Mouse (Mus musculus) MEL-GATA-1-ER (cell line): Measurements from ENCODE around the gene Cs.
"Not testable (repeated sequence)": the region's sequence is repeated elsewhere in the genome, so short reads cannot be mapped to it uniquely, and the experiment has no call there.

Experiments used
- DNase-seq: peaks from one replicate; pipeline ENCODE4 v3.0.0-alpha.2; 2012; ENCODE audit warnings: low read depth; ENCODE audit errors: extremely low read depth

Gene Cs

DNA sequence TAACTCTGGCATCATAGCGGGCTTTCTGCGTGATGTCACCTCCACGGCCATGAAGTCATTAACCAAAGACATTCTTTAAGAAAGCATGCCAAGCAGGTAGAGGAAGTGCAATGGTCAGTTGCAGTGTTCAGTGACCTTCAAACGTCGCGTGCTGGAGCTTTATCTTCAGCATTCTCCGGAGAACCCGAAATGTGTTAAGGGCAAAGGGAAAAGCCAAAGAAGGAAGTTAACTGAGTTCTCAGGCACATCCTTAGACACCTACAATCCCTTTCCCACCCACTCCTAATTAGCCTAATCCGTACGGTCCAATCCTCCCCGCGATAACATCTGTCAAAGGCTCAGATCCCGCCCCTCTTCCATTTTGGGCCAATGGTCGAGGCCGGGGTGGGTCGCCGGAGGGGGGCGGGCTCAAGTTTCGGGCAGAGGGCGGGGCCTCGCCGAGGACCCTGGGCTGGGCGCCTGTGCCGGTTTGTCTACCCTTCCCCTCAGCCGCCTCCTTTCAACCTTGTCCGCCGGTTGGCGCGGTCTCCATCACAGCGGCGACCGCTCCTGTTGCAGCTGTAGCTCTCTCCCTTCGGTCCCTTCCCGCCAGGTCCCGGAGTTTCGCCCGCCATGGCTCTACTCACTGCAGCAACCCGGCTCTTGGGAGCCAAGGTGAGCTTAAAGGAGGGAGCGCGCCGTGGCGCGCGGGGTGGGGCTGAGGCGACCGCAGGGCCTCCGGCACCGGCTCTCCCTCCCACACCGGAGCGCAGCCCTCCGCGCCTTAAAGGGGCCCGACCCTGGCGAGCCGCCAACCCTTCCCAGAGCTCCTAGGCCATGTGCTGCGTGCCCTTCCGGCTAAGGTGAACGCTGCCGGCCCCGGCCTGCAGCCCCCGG, at the start of gene Cs:
Gene Cs, plus strand, starts transcription at position 429 of the 876 bp plus-strand sequence.
- DNase-seq: peak; percentile 98

DNA sequence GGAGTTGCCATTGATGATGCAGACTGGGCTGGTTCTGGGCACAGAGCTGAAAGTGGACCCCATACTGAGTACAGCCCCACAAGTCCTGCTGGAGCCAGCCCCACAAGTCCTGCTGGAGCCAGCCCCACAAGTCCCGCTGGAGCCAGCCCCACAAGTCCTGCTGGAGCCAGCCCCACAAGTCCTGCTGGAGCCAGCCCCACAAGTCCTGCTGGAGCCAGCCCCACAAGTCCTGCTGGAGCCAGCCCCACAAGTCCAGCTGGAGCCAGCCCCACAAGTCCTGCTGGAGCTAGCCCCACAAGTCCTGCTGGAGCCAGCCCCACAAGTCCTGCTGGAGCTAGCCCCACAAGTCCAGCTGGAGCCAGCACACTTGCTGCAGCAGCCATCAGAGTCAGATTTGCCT, 46.9 kb upstream of the Cs start:
- not testable (repeated sequence) for DNase-seq

GRCm38 (mm10) chr10:128296370-128297090, 41.0 kb upstream of the Cs start:
- DNase-seq: peak; percentile 17

GRCm38 (mm10) chr10:128297221-128297620, 40.3 kb upstream of the Cs start:
- DNase-seq: no peak

GRCm38 (mm10) chr10:128297622-128298021, 39.9 kb upstream of the Cs start:
- no peak for DNase-seq

DNA sequence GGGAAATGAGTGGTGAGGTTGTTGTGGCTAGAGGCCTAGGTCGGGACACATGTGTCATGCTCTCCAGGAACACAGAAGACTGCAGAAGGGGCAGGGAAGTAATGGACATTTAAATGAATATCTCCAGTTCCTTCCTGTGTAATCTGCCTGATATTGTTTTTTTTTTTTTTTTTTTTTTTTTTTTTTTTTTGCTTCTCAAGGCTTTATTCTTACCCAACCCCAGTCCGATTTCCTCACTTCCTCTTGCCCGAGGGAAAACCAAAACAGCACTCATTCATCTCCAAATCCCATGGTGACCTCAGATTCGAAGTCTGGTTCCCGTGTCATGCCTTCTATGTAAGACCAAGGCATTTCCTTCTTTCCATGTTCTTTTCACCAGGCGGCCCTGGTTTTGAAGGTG, 39.3 kb upstream of the Cs start:
- no peak for DNase-seq

- DNase-seq: no peak
These were observed 38.8 kb upstream of the Cs start, which contains the start of gene Il23a for GRCm38 (mm10) chr10:128298702-128299171. Gene Il23a, minus strand, starts transcription at chr10:128298752.

DNA sequence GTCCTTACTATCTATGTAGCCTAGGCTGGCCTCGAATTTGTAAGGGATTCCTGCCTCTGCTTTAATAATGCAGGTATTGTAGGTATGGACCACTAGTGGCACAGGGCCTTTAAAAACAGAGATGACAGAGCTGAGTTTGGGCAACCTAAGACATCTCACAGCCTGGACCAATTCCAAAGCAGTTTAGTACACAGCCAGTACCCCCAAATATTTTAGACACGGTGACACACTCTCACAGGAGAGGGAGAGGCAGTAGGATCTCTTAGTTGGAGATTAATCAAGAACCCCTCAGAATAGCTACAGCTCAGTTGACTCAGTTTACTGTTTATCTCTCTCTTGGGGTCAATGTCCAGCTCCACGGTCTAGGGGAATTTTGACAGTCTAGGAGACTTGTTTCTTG, 35.2 kb upstream of the Cs start:
- peak; percentile 26 for DNase-seq

- no peak for DNase-seq
These were observed 34.8 kb upstream of the Cs start for GRCm38 (mm10) chr10:128302785-128303125.

- peak; percentile 100 for DNase-seq
These were observed 34.2 kb upstream of the Cs start, which contains the start of gene Pan2 for GRCm38 (mm10) chr10:128303126-128304021. Gene Pan2, plus strand, starts transcription at chr10:128303335.

DNA sequence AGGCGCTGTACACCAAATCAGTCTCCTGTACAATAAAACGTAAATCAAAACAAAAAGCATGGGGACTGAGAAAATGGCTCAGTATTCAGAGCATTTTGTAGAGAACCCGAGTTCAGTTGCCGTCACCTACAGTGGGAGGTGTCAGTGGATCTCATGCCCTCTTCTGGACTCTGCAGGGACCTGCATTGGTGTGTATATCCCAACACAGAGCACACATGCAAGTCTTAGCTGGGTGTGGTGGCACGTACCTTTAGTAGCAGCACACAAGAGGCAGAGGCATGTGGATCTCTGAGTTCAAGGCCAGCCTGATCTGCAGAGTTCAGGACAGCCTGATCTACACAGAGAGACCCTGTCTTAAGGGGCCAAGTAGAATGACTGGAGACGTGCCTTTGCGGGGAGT, 27.9 kb upstream of the Cs start:
- no peak for DNase-seq

DNA sequence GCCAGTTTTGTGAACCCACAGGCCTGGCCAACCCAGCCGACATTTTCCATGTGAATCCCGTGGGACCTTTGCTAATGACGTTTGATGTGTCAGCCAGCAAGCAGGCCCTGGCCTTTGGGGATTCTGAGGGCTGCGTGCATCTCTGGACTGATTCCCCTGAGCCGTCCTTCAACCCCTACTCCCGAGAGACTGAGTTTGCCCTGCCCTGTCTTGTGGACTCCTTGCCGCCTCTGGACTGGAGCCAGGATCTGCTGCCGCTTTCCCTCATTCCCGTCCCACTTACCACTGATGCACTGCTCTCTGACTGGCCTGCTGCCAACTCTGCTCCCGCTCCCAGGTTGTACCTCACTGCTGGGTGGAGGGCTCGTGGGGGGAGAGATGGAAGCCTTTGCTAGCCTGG, 27.4 kb upstream of the Cs start:
- no peak for DNase-seq

DNA sequence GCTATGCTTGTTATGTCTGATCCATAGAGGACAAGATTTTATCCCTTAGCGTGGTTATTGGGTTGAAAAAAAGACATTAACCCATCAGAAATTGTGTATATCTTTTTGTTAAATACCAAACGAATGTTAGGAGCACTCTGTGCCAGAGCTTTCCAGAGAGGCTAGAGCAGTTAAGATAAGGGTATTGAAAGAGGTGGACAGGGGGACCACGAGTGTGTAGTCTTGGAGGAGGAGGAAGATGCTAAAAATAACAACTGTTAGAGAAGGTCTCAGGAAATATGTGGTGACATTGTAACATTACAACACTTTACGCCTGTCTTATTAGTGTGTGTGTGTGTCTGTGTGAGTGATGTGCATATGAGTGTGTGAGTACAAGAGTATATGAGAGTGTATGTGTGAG, 26.6 kb upstream of the Cs start:
- no peak for DNase-seq

DNA sequence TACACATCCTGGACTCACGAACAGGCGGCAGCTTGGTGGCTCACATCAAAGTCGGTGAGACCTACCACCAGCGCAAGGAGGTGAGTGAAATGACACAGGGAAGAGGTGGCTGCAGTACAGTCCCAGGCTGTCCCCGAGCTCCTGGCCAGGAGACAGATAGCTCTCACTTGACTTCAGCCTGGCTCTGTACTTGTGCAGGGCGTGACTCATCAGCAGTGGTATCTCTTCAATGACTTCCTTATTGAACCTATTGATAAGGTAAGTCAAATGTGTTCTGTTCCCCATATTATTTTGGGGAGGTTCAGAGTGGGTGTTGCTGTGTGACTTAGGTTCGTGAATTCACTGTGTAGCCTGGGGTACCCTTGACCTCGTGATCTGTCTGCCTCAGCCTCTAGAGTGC, 22.0 kb upstream of the Cs start:
- DNase-seq: no peak

- DNase-seq: no peak
These were observed 15.9 kb upstream of the Cs start for GRCm38 (mm10) chr10:128321641-128322040.

DNA sequence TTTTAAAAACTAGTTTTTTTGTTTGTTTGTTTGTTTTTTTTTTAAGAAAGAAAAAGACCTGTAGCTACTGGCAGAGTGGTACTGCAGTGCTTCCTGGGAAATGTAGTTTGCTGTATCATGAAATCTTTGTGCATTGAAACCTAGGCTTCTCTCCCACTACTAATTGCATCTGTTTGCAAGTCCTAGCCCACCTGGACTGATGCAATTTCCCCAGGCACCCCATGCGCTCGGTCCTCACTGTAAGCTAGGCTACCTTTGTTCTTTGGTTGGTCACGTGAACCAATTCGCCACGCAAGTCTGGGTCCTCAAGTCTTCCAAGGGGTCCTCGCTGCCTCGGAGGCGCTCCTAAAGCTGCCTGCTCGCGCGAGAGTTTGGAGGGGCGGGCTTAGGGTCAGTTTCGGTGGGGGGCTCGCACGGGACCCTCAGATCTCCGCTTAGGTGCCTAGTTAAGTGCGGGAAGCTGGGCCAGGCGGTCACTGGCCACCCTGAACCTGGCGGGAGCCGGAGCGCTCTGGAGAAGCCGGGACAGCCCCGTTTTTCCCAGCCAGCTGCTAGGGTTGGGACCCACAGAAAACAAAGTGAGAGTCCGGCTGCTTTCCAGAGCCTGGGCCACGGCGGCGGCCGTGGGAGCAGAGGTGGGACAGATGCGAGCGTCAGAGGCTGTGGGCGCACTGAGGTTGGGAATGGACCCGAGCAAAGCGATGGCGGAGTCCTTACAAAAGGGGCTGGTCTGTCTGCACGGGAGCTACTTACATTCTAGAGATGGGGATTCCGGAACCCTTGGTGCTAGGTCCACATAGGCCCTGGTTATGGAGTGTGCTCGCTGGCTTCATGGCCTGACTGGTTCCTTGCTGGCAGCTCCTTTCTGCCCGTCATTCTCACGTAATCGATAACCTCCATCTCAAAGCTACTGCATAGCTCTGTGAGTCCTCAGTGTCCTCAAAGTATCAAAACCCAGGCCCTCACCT, 15.1 kb upstream of the Cs start, which contains the start of gene Cnpy2:
Gene Cnpy2, plus strand, starts transcription at position 319 of the 968 bp plus-strand sequence.
- DNase-seq: peak; percentile 77

- DNase-seq: no peak
These were observed 14.0 kb upstream of the Cs start for GRCm38 (mm10) chr10:128323516-128323915.

DNA sequence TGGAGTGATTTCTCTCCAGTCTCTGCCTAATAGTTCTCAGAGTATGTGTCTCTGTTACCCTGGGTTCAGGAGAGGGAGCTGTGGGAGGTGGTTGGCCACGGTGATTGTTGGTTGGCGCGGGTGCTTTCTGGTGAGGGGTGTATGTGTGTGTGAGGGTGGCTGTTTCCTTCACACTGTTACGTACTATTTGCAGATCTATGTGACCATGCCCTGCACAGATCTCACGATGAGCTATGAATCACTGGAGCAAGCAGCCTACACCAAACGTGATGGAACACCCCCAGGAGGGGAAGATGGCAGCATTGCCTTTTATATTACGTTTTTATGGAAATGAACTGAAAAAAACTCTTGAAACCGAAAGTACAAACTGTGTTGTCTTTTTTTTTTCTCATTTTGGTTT, 10.7 kb upstream of the Cs start:
- DNase-seq: no peak

GRCm38 (mm10) chr10:128327610-128328009, 9.9 kb upstream of the Cs start:
- DNase-seq: no peak
